Mouse (Mus musculus): ENCODE data around the gene Mypn.

- TF ChIP-seq CTCF (IDR thresholded peaks at IDR 0.05; ENCODE audit: extremely low read depth, insufficient read depth, insufficient read length, insufficient replicate concordance): no peak
- no peak for TF ChIP-seq POLR2A (IDR thresholded peaks at IDR 0.05; ENCODE audit: low read depth, low read length)
These were observed 39.2 kb upstream of the Mypn start for GRCm38 (mm10) chr10:63242798-63243435.

All from spleen, adult 2 months (tissue).